Mouse (Mus musculus): Measurements from ENCODE around the gene Rps29.
A peak's percentile ranks its signal among the peaks of the same experiment; 100 is the strongest.
"Not testable (repeated sequence)": the region's sequence is repeated elsewhere in the genome, so short reads cannot be mapped to it uniquely, and the experiment has no call there.

The Rps29 gene

GRCm38 (mm10) chr12:69177526-69177925 lies 18.5 kb upstream of the Rps29 start:
- DNase-seq: no peak

GRCm38 (mm10) chr12:69175975-69176374 lies 17.0 kb upstream of the Rps29 start:
- no peak for DNase-seq

GRCm38 (mm10) chr12:69171307-69171706 lies 12.3 kb upstream of the Rps29 start:
- no peak for DNase-seq

- DNase-seq: peak; percentile 86
These were observed 9.6 kb upstream of the Rps29 start, which contains the start of gene Lrr1 for GRCm38 (mm10) chr12:69168461-69169106. Gene Lrr1, plus strand, starts transcription at chr12:69168814.

- DNase-seq: no peak
These were observed 8.9 kb upstream of the Rps29 start for GRCm38 (mm10) chr12:69167656-69168460.

GRCm38 (mm10) chr12:69166861-69167581 lies 8.0 kb upstream of the Rps29 start:
- DNase-seq: not testable (repeated sequence)

GRCm38 (mm10) chr12:69164904-69165303 lies 5.9 kb upstream of the Rps29 start:
- no peak for DNase-seq

GRCm38 (mm10) chr12:69163586-69163985 lies 4.6 kb upstream of the Rps29 start:
- not testable (repeated sequence) for DNase-seq

GRCm38 (mm10) chr12:69160677-69161076 lies 1.7 kb upstream of the Rps29 start:
- not testable (repeated sequence) for DNase-seq

- no peak for DNase-seq
These were observed 573 bp upstream of the Rps29 start for GRCm38 (mm10) chr12:69159578-69159940.

GRCm38 (mm10) chr12:69158366-69158764 lies 621 bp downstream of the Rps29 start:
- no peak for DNase-seq

GRCm38 (mm10) chr12:69157107-69157506 lies 1.9 kb downstream of the Rps29 start:
- DNase-seq: no peak

- DNase-seq: no peak
These were observed 2.5 kb downstream of the Rps29 start for GRCm38 (mm10) chr12:69156436-69156835.

- no peak for DNase-seq
These were observed 3.1 kb downstream of the Rps29 start for GRCm38 (mm10) chr12:69155923-69156322.

- no peak for DNase-seq
These were observed 8.9 kb downstream of the Rps29 start for GRCm38 (mm10) chr12:69150049-69150448.

GRCm38 (mm10) chr12:69147166-69147735 lies 11.7 kb downstream of the Rps29 start:
- no peak for DNase-seq

- no peak for DNase-seq
These were observed 15.5 kb downstream of the Rps29 start for GRCm38 (mm10) chr12:69143460-69143859.

GRCm38 (mm10) chr12:69139841-69140240 lies 19.1 kb downstream of the Rps29 start:
- no peak for DNase-seq

GRCm38 (mm10) chr12:69139201-69139600 lies 19.8 kb downstream of the Rps29 start:
- no peak for DNase-seq

- peak; percentile 38 for DNase-seq
These were observed 27.0 kb downstream of the Rps29 start for GRCm38 (mm10) chr12:69131981-69132380.

- DNase-seq: no peak
These were observed 27.7 kb downstream of the Rps29 start for GRCm38 (mm10) chr12:69131267-69131666.

GRCm38 (mm10) chr12:69130486-69130885 lies 28.5 kb downstream of the Rps29 start:
- no peak for DNase-seq

- no peak for DNase-seq
These were observed 29.2 kb downstream of the Rps29 start for GRCm38 (mm10) chr12:69129634-69130310.

Data from right cerebral cortex, postnatal 25 days (tissue).